Mouse (Mus musculus) ES-CJ7 (cell line): Measurements from ENCODE around the gene Idh2.
"Not testable (repeated sequence)": the region's sequence is repeated elsewhere in the genome, so short reads cannot be mapped to it uniquely, and the experiment has no call there.

Source experiments
- DNase-seq: peaks from one replicate; pipeline ENCODE4 v3.0.0; 2011; ENCODE audit warnings: low read depth, low spot score

Idh2 gene

DNA sequence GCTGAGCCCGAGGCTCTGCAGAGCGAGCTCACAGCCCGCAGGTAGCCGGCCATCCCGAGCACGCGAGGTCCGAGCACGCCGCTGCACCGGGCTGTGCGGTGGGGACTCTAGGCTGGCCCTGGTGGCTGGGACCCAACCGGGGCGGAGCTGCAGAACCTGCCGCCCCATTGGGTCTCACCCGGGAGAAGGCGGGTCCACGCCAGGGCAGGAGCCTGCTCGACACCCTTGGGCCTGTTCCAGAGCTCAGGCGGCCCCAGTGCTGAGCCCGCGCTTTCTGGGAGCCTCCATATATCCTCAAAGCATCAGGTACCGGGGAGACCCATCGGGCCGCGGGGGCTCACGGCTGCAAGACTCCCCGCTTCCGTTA lies at the start of gene Idh2:
TSS of gene Idh2 (minus strand) at position 169 of the 367 bp plus-strand sequence.
- DNase-seq: peak; percentile 50

- DNase-seq: peak; percentile 43
Observed at GRCm38 (mm10) chr7:80160945-80161306, 45.7 kb upstream of the Idh2 start.

DNA sequence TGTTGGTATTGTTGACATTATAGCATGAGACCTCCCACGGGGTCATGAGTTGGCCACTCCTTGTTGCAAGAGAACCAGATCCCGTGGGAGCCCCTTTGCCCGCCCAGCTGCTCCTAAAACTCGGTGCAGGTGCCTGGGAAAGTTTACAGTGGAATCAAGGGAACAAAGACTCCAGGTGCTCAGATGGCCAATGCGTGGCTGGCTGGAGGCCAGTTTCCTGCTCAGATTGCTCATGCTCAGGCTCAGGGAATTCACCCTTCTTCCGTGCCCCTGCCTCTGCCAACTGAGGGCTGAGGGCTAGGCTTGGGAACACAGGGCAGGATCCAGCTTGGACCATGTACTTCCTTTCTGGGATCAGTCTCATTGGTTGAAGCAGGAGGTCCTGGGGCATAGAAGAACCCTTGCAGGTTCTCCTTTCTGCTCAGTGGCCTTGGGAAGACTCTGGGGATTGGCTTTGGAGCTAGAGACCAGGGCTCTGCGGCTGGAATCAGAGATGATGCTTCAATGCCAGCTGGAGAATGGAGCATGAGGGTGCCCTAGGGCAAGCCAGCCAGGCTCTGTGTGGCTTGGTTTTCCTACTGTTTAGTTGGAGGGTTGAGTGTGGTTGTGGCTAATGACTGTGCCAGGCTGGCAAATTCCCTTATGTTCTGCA lies 45.2 kb upstream of the Idh2 start:
- DNase-seq: no peak

DNA sequence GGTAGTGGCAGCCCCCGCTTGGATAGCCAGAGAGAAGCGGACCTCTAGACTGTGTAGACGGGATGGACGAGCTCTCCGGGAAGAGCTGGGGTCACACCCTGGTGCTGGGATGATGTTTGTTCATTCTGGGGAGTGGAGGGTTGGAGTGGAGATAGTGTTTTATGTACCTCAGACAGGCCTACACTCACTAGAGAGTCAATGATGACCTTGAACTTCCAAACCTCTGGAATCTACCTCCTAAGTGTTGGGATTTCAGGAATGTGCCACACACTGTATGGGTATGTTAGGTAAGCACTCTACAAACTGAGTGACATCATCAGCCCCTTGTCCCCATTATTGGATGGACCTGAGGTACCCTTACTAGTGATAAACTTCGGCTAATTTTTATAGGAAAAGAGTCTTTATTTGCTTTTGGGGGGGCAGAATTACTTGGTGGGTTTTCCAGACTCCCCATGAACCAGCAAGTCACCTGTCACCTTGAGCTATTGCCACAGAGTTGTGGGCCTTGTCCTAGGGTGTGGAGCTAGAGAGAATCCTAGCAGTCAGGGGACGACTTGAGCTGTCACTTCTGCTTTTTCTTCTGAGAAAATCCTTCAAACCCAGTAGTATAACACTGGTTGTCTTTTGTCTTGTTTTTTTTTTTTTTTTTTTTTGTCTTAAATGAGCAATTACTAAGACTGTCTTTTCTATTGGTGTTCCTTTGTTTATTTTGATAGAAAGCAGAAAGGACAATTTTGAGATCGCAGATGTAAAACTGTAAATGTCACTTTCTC lies 43.5 kb upstream of the Idh2 start:
- peak; percentile 58 for DNase-seq

DNA sequence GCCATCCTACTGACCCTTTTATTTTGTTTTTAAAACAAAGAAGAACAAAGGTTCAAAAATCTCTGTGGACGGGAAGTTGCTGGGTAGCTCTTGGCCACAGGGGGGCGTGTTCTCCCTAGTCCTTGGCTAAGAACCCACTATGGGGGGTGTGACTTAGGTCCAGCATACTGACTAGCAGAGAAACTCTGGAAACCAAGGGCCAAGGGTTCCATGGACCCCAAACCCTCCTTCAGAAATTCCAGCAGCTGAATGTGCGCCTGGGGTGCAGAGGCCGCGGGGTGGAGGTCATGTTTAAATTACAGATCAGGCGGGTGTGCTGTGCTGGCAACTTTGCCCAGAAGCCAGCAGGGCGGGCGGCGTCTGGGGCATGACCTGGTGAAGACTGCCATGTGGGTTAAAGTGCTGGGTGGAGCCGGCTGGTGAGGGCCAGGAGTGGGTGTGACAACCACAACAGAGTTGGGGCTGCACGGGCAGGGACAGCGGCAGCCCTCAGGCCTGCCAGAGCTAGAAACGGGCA lies 41.6 kb upstream of the Idh2 start:
- DNase-seq: peak; percentile 86

DNA sequence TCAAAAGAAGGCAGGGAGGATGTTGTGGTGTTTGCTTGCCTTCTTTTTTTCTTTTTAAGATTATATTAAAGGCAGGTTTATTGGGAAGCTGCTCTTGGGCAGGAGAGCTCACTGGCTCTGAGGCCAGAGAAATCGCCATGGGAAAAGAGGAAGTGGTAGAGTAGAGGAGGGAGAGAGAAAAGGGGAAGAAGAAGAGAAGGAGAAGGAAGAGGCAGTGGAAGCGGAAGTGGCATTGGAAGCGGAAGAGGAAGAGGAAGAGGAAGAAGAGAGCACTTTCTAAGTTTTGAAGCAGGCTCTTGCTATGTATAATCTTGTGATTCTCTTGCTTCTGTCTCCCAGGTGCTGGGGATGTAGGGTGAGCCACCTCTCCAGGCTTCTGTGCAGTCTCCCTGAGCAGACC lies 39.5 kb upstream of the Idh2 start:
- no peak for DNase-seq

DNA sequence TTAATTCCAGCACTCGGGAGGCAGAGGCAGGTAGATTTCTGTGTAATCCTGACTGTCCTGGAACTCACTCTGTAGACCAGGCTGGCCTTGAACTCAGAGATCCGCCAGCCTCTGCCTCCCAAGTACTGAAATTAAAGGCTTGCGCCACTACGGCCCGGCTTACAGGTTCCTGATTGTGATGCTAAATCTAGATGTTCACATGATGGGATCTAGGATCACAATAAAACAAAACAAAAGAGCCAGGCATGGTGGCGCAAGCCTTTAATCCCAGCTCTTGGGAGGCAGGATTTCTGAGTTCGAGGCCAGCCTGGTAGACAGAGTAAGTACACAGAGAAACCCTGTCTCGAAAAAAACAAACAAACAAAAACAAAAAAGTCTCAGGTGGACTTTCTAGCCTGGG lies 37.6 kb upstream of the Idh2 start:
- DNase-seq: peak; percentile 80

GRCm38 (mm10) chr7:80152152-80152551 lies 37.0 kb upstream of the Idh2 start:
- peak; percentile 93 for DNase-seq

DNA sequence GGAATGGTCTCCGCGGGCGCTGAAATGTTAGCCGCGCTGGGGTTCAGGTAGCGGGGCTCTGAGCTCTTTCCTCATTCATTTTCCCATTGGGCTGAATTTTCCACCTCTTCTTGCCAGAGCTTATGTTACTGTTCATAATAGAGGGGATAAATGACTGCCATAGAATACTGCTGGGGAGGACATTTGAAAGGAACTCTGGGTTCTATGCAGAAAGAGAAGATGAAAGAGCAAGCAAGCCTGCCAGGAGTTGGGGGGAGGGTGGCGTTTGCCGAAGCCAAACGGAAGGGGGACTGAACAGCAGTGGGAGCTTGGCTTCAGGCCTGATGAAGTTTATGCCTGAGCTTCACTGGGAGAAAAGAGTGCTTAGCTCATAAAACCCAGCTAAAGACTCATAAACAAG lies 34.2 kb upstream of the Idh2 start:
- DNase-seq: no peak

DNA sequence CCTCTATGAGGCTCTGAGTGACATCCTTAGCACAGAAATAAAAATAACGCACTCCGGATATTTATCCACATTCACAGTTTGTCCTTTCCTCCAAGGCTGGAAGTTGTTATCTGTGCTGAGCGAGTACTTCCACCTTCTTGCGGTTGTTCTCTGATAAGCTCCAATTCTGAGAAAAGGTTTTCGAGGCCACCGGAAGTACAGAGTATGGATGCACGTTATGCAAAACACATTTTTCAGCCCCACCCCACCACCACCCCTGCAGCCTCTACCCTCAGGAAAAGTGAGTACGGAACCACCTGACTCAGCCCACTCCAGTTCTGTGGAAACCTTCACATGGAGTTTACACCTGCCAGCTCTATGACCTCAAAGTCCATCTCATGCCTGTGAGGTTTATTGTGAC lies 30.9 kb upstream of the Idh2 start:
- no peak for DNase-seq

GRCm38 (mm10) chr7:80144695-80145094 lies 29.5 kb upstream of the Idh2 start:
- peak; percentile 43 for DNase-seq

DNA sequence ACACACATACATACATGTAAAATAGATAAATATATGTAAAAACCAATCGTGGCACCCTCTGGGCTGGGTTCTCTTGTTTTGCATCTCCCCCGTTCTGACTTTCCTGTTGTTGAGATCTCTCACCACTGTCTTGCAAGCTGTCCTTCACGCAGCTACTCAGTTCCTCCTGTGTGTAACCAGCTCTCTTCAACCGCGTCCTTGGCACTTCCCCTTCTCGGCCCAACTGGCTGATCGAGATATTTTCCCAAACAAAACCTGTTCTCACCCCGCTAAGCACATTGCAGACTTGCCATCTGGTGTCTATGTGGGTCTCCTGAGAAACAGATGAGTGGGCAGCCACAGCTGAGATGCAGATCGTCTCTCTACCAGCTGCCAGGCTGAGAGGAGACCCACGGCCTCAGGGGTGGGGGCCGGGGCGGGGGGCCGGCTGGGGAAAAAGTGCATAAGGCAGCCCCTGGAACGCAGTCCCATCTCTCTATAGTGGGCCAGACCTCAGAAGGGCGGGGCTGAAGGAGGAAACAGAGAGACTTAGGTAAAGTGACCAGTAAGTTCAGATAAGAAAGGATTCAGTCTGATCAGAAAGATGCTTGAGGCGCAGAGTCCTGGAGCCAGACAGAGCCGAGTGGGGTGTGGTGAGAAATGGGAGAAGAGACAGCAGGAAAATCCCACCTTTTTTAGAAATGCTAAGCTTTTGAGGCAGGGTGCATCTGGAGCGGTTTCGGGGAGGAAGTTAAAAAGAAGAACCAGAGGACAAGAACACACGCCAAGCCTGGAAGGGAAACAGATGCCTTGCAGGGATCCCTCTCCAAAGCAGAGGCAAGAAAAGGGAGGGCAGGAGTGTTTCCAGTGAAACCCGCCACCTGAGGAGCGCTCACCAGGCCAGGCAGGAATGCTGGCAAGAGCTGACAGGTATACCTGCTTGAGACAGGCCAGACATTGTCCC lies 28.4 kb upstream of the Idh2 start:
- peak; percentile 43 for DNase-seq

DNA sequence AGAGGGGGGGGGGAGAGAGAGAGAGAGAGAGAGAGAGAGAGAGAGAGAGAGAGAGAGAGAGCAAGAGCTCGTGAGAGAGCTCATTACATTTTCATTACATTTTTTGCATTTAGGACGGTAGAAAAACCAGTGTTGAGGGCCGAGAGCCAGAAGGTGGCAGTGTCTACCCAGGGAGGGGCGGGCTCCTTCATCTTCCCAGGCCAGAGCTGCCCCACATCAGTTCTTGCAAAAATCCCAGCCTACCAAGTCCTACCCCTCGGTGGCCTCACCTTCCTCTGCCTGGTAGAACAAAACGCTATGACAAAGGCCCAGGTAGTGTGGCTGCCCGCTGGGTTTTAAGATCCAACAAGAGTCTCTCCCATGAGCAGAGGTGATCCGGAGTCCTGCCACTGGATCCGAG lies 25.6 kb upstream of the Idh2 start:
- peak; percentile 67 for DNase-seq

GRCm38 (mm10) chr7:80138375-80138774 lies 23.2 kb upstream of the Idh2 start:
- no peak for DNase-seq

DNA sequence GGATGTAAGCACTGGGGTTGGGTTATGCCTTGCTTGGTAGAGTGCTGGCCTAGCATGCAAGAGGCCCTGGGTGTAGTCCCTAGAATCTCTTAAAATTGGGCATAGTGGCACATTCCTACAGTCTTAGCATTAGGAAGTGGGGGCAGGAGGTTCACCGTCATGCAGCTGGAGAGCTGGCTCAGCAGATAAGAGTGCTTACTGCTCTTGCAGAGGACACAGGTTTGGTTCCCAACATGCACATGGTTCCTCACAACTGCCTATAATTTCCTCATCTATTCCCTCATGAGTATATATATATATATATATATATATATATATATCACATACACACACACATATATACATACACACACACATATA lies 20.0 kb upstream of the Idh2 start:
- DNase-seq: no peak

DNA sequence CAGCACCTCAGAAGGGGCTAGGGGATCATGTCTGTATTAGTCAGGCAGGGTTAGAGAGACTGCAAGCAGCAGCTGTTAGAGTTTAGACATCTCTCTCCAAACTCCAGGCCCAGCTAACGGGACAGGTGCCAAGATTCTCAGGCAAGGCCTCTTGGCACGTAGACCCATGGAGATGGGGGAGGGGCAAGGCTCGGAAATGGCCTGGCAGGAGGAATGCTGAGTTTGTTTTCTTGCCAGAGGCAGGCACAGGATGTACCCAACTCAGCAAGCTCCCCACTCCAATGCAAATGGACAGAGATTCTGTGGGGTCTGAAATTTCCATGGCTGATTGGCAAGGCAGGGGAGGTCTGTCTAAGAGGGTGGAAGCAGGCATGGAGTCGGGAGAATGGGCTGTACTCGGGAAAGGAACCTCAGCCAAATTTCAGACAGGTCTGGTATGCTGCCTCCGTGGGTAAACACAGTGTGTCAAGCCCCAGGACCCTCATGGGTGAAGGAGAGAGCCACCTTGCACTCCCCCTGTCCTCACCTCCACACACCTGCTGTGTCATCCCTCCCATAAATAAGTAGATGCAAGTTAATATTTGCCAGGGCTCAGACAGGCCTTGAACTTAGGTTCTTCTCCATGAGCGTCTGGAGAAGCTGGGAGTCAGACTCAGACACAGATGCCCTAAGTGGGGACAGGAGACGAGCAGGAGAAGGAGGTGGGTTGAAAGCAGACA lies 19.4 kb upstream of the Idh2 start:
- DNase-seq: no peak

GRCm38 (mm10) chr7:80132541-80132940 lies 17.3 kb upstream of the Idh2 start:
- peak; percentile 83 for DNase-seq

DNA sequence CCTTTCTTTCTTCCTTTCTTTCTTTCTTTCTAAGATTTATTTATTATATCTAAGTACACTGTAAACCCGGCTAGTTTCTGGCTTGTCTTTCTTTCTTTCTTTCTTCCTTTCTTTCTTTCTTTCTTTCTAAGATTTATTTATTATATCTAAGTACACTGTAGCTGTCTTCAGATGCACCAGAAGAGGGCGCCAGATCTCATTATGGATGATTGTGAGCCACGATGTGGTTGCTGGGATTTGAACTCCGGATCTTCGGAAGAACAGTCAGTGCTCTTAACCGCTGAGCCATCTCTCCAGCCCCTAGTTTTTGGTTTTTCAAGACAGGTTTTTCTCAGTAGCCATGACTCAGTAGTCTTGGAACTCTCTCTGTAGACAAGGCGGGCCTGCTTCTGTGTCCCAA lies 16.1 kb upstream of the Idh2 start:
- not testable (repeated sequence) for DNase-seq

DNA sequence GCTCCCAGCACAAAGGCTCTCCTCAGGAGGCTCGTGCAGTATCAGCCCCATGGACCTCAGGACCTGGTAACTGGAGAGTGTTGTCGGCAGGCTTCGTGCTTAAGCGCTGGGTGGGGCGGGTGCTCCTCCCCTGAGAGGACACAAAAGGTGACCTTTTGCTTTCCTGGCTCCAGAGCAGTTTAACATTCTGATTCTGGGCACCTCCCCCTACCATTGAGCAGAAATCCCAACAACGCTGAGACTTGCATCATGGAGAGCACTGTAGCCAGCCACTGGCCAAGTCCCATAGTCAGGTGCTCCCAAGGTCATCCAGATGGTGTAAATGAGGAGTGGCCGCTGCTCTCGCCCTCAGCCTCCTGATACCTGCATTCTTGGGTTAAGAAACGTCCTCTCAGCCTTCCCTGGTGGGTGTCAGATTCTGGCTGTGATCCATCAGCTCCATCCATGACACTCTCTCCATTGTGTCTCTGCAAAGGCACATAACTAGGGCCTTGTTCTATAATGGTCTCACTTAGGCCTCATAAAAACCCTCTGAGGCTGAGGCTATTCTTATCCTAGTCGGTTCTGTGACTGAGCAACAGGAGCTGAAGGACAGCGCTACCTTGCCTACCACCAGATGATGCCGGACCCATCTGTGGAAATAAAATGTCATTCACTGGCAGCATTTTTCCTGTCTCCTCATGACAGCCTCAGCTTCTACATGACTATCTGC lies 15.3 kb upstream of the Idh2 start:
- peak; percentile 99 for DNase-seq

- DNase-seq: peak; percentile 83
Observed at GRCm38 (mm10) chr7:80129278-80129677, 14.1 kb upstream of the Idh2 start.

- DNase-seq: no peak
Observed at GRCm38 (mm10) chr7:80123672-80124071, 8.5 kb upstream of the Idh2 start.
